Mouse (Mus musculus) intestine, embryonic 15.5 days (tissue): ENCODE results near the gene 9330182O14Rik. TPM values are rescaled to one million over a fixed set of nuclear protein-coding genes. Genes with fewer than 3 reads are reported as not detected.
A peak's percentile ranks its signal among the peaks of the same experiment; 100 is the strongest.

Source experiments
- ATAC-seq: fragments of 200-750 bp; cut with Nextera tagmentation; 2 replicates; pipeline ENCODE4 v1.8.0; 2017; ENCODE audit warnings: moderate TSS enrichment, moderate library complexity
- H3K27ac ChIP-seq: fragments of 300-500 bp; sonication (generic); 2 replicates; pipeline ENCODE4 v1.5.1; 2015; ENCODE audit warnings: mild to moderate bottlenecking, inconsistent platforms
- H3K27me3 ChIP-seq: fragments of 300-500 bp; sonication (generic); replicated peaks from 2 replicates; pipeline ENCODE4 v1.6.1; 2015; ENCODE audit warnings: inconsistent platforms
- H3K36me3 ChIP-seq: fragments of 300-500 bp; sonication (generic); 2 replicates; pipeline ENCODE4 v1.6.1; 2015; ENCODE audit warnings: inconsistent platforms
- H3K4me1 ChIP-seq: fragments of 300-500 bp; sonication (generic); replicated peaks from 2 replicates; pipeline ENCODE4 v1.6.1; 2015; ENCODE audit warnings: inconsistent platforms
- H3K4me2 ChIP-seq: fragments of 300-500 bp; sonication (generic); replicated peaks from 2 replicates; pipeline ENCODE4 v1.6.1; 2015; ENCODE audit warnings: mild to moderate bottlenecking, inconsistent platforms
- H3K4me3 ChIP-seq: fragments of 300-500 bp; sonication (generic); replicated peaks from 2 replicates; pipeline ENCODE4 v1.5.1; 2015; ENCODE audit warnings: inconsistent platforms
- H3K9ac ChIP-seq: fragments of 300-500 bp; sonication (generic); 2 replicates; pipeline ENCODE4 v1.6.1; 2015; ENCODE audit warnings: inconsistent platforms
- H3K9me3 ChIP-seq: fragments of 300-500 bp; sonication (generic); 2 replicates; pipeline ENCODE4 v1.6.1; 2016; ENCODE audit warnings: inconsistent platforms
- WGBS: fragments of 180-500 bp; shearing (Covaris S2); methylation state at CpG from one replicate; pipeline ENCODE4 v1.1.7; 2015; 5-methylcytosine and 5-hydroxymethylcytosine counted together
- polyA plus RNA-seq: library from polyadenylated mRNA; unstranded; fragments of >200 nt; fragmentation: Nextera tagmentation; extraction: Ambion mirVana; gene quantifications from 2 replicates; pipeline ENCODE4 v1.2.1, GENCODE M21; 2015

9330182O14Rik gene
- not detected in 2 replicates for polyA plus RNA-seq

GRCm38 (mm10) chr15:40134152-40134792, at the start of gene 9330182O14Rik:
Gene 9330182O14Rik (plus strand): TSS chr15:40134365.
- Histone ChIP-seq H3K4me3 (no peak within 1 kb of the TSS), H3K9ac (no peak within 1 kb of the TSS), H3K27me3 (no peaks in the 10 kb centered on the region), H3K9me3 (no peaks in the 10 kb centered on the region), H3K27ac (no peak within 1 kb of the TSS), H3K36me3 (no peaks in the 10 kb centered on the region), H3K4me2 (no peak within 1 kb of the TSS), H3K4me1 (no peaks in the 10 kb centered on the region)
- no peak for ATAC-seq
- WGBS: 49% methylated on average over 10 of the region's 10 CpGs

DNA sequence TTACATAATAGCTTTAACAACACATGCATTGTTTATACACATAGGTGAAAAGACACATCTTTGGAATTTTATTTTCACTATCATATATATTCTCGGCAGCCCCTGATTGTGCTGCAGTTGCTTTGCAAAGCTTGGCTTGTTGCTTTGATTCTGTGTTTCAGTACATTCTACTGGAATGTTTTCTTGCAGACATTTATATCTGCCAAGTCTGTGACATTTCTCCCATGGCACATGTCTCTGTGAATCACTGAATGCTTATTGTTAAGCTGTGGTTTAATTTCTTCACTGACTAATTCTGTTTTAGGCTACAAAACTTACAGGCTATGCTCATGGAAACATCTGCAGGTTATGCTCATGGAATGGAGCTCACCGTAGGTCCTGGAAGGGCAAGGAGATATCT, 30.9 kb upstream of the 9330182O14Rik start:
- Histone ChIP-seq H3K27ac (no peak overlapping the region), H3K9ac (no peak overlapping the region), H3K4me1 (no peaks in the 10 kb centered on the region), H3K36me3 (no peaks in the 10 kb centered on the region), H3K4me3 (no peak overlapping the region), H3K4me2 (no peak overlapping the region), H3K27me3 (no peaks in the 10 kb centered on the region), H3K9me3 (no peaks in the 10 kb centered on the region)
- WGBS: 87% methylated on average over 2 of the region's 2 CpGs
- ATAC-seq: no peak

DNA sequence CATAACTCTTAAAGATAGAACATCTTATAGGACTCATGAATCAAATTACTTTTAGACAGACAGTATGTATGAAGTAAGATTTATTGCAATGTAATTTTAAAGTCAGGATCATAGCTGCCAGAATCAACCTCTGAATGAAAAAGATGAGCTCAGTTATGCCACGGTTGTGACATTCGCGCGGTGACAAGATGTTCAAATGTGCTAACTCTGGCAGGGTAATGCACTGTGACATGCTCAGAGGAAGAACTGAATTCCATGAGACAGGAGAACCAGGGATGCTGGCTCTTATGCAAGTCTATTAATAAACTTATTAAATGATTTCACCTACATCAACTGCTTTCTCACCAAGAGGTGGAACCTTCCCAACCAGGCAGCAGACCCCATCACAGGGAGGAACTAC, 28.5 kb upstream of the 9330182O14Rik start:
- ATAC-seq: no peak
- WGBS: 91% methylated on average over 4 of the region's 4 CpGs
- Histone ChIP-seq H3K27ac (no peak overlapping the region), H3K9me3 (no peaks in the 10 kb centered on the region), H3K9ac (no peak overlapping the region), H3K36me3 (no peaks in the 10 kb centered on the region), H3K4me1 (no peaks in the 10 kb centered on the region), H3K27me3 (no peaks in the 10 kb centered on the region), H3K4me3 (no peak overlapping the region), H3K4me2 (no peak overlapping the region)

GRCm38 (mm10) chr15:40113888-40114576, 20.1 kb upstream of the 9330182O14Rik start:
- Histone ChIP-seq H3K36me3 (no peaks in the 10 kb centered on the region), H3K9ac (no peak overlapping the region), H3K9me3 (no peaks in the 10 kb centered on the region), H3K4me3 (no peak overlapping the region), H3K4me1 (no peaks in the 10 kb centered on the region), H3K27ac (no peak overlapping the region), H3K27me3 (no peaks in the 10 kb centered on the region), H3K4me2 (no peak overlapping the region)
- WGBS: 49% methylated on average over 17 of the region's 18 CpGs
- no peak for ATAC-seq

DNA sequence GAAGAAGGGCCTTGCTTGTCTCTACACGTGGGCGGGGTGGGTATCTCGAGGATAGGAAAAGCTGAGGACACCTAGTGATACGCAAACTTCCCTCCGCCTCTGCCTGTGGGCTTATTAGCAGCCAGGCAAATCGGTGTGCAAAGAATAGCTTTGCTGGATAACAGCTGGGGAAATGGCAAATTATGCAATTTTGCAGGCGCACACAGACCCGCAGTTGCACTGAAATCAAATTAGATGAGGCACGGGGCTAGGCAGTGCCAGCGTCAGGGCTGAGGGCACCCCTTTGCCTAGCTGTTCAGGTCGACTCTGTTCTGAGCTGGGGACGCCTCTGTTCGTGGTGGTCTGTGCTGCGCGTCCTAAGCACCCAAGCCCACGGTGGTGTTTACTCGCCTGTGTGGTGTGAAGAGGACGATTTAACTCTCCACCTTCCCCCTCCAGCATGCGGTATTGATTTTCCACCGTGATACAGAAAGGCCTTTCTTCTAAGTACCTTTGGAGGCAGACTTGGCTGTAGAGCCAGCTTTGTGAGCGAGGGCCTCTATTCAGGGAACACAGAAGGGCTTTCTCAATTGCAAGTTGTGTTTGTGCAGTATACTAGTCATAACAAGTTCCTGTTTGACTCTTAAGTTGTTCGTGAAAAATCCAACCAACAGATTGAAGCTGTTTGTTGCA, 19.4 kb upstream of the 9330182O14Rik start:
- ATAC-seq: 0 out of 2 replicates have a peak, but pooled peaks have one; percentile 31
- Histone ChIP-seq H3K9ac (no peak overlapping the region), H3K36me3 (no peaks in the 10 kb centered on the region), H3K9me3 (no peaks in the 10 kb centered on the region), H3K4me2 (peak overlapping the region; percentile 24), H3K4me3 (no peak overlapping the region), H3K27ac (no peak overlapping the region), H3K4me1 (no peaks in the 10 kb centered on the region), H3K27me3 (no peaks in the 10 kb centered on the region)
- WGBS: 46% methylated on average over 22 of the region's 22 CpGs

GRCm38 (mm10) chr15:40116396-40116795, 17.8 kb upstream of the 9330182O14Rik start:
- Histone ChIP-seq H3K9ac (no peak overlapping the region), H3K4me3 (no peak overlapping the region), H3K36me3 (no peaks in the 10 kb centered on the region), H3K4me2 (no peak overlapping the region), H3K27ac (no peak overlapping the region), H3K4me1 (no peaks in the 10 kb centered on the region), H3K9me3 (no peaks in the 10 kb centered on the region), H3K27me3 (no peaks in the 10 kb centered on the region)
- WGBS: 80% methylated on average over 3 of the region's 3 CpGs
- no peak for ATAC-seq

DNA sequence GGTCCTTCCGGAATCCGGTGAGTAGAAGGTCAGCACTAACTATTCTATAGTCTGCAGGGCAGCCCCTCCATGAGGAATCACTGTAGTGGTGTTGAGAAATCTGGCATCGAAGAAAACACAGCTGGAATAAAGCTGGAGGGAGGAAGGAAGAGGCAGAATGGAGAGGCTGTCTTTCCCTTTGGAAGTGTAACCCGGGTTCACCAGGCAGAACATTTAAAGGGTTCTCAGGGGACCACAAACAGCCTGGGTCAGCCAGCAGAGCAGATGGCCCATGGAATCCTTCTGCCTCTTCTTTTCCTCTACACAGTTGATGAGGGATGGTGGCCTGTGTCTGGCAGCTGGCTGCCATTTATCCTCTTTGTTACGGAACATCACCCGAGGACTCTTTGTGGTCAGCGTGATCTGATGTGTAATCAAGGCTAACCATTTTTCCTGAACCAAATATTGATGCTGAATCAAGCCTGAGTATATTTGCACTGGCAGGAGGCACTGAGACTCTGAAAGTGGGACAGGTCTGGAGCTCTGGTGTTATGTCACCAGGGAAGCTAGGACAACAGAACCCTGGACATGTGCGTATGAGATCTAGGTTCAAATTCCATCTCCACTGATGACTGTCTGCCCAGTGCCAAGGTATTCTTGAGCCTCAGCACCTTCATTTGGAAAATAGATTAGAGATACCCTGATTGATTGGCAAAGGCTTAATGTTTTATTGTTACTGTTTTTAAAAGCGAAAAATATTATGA, 9.8 kb upstream of the 9330182O14Rik start:
- no peak overlapping the region for H3K9ac ChIP-seq
- H3K36me3 ChIP-seq: no peaks in the 10 kb centered on the region
- no peak overlapping the region for H3K4me2 ChIP-seq
- ATAC-seq: no peak
- H3K27me3 ChIP-seq: no peaks in the 10 kb centered on the region
- no peaks in the 10 kb centered on the region for H3K9me3 ChIP-seq
- H3K4me1 ChIP-seq: no peaks in the 10 kb centered on the region
- 73% methylated on average over 9 of the region's 9 CpGs for WGBS
- H3K4me3 ChIP-seq: no peak overlapping the region
- no peak overlapping the region for H3K27ac ChIP-seq

- no peaks in the 10 kb centered on the region for H3K9me3 ChIP-seq
- no peak overlapping the region for H3K4me3 ChIP-seq
- H3K36me3 ChIP-seq: no peaks in the 10 kb centered on the region
- H3K27me3 ChIP-seq: no peaks in the 10 kb centered on the region
- ATAC-seq: no peak
- 52% methylated on average over 5 of the region's 5 CpGs for WGBS
- H3K9ac ChIP-seq: no peak overlapping the region
- no peaks in the 10 kb centered on the region for H3K4me1 ChIP-seq
- H3K4me2 ChIP-seq: no peak overlapping the region
- no peak overlapping the region for H3K27ac ChIP-seq
These were observed 4.7 kb upstream of the 9330182O14Rik start for GRCm38 (mm10) chr15:40129496-40129895.

DNA sequence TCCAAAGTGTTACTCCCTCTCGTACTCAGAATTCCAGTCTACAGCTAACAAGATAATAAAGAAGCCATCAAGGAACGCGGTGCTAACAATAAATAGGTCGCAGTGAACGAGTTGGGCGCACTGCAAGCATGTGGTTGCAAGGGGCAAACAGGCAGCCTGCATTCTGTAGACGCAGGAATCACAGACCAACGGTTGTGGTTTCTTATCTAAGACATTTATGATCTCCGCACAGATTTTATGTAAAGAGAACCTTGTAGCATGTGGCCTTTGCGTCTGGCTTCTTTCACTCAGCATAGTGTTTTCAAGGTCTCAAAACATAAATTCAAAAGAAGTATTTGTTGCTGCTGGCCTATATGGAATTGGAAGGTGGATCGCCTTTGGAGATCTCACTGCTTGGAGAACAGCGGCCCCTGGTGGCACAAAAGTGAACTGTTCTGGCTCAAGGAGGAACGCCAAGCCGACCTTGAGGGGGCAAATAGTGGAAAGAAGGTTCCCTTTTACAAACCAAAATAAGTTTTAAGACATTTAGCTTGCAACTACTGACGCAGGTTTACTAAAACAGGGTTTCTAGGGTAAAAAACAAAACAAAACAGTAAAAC, 3.2 kb upstream of the 9330182O14Rik start:
- Histone ChIP-seq H3K4me3 (no peak overlapping the region), H3K9me3 (no peaks in the 10 kb centered on the region), H3K36me3 (no peaks in the 10 kb centered on the region), H3K4me1 (no peaks in the 10 kb centered on the region), H3K9ac (no peak overlapping the region), H3K4me2 (no peak overlapping the region), H3K27ac (no peak overlapping the region), H3K27me3 (no peaks in the 10 kb centered on the region)
- no peak for ATAC-seq
- WGBS: 23% methylated on average over 15 of the region's 15 CpGs

DNA sequence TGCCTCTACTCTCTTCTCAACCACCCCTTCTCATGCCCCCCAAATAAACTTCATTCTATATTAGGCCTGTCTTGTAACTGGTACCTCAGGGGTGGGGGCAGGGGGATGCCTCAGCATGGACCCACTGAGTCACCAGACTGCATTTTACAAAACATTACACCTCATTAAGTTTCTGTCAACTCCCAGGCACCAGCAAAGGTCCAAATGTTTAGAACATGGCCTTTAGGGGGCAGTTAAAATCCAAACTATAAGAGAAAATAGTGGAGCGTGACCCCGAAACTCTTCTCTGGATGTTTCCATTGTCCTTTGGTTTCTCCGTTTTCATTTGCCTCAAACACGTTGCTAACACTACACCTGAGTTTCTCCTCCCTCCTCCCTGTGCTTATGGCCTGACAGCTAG, 1.8 kb upstream of the 9330182O14Rik start:
- WGBS: 81% methylated on average over 4 of the region's 4 CpGs
- no peaks in the 10 kb centered on the region for H3K27me3 ChIP-seq
- no peaks in the 10 kb centered on the region for H3K4me1 ChIP-seq
- ATAC-seq: no peak
- no peak overlapping the region for H3K4me2 ChIP-seq
- H3K27ac ChIP-seq: no peak overlapping the region
- H3K9ac ChIP-seq: no peak overlapping the region
- no peaks in the 10 kb centered on the region for H3K9me3 ChIP-seq
- H3K36me3 ChIP-seq: no peaks in the 10 kb centered on the region
- no peak overlapping the region for H3K4me3 ChIP-seq

DNA sequence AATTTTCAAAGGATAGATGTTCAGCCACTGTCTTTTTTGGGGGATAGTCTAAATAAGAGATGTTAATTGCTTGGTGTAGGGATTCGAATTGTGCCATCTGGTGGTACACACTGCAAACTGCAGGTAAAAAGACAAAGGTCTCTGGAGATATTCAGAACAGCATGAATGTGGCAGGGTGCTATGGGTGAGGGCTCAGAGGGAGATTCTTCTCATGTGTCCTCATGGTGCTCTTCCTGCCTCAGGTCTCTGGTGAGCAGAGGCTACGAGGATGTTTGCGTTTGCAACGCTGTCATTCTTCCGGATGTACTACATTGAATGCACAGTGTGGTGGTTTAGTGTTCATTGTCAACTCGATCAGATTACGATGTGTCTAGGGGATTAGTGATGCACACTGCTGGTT, 10.1 kb downstream of the 9330182O14Rik start:
- H3K27ac ChIP-seq: no peak overlapping the region
- H3K4me2 ChIP-seq: no peak overlapping the region
- no peaks in the 10 kb centered on the region for H3K36me3 ChIP-seq
- no peak overlapping the region for H3K9ac ChIP-seq
- ATAC-seq: no peak
- WGBS: 56% methylated on average over 7 of the region's 7 CpGs
- no peaks in the 10 kb centered on the region for H3K9me3 ChIP-seq
- no peak overlapping the region for H3K4me3 ChIP-seq
- H3K27me3 ChIP-seq: no peaks in the 10 kb centered on the region
- H3K4me1 ChIP-seq: no peaks in the 10 kb centered on the region

DNA sequence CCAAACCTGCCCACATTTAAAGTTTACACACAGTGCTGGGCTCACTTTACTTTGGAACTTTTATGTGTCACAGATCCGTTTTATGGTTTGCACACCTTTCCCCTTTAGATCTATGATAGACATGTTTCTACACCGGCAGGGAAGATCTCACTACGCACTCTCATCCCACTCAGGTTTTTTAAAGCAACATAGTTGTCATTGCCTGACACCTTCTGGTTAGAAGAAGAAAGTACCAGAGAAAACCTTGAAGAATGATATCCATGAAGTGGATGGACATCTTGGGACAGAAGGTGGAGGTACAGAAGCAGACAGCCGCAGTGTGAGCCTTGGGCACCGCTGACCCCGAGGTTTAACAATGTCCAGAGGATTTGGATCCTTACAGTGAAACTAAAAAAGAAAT, 23.5 kb downstream of the 9330182O14Rik start:
- Histone ChIP-seq H3K4me1 (no peaks in the 10 kb centered on the region), H3K9me3 (no peaks in the 10 kb centered on the region), H3K4me3 (no peak overlapping the region), H3K9ac (no peak overlapping the region), H3K27me3 (no peaks in the 10 kb centered on the region), H3K4me2 (no peak overlapping the region), H3K36me3 (no peaks in the 10 kb centered on the region), H3K27ac (no peak overlapping the region)
- no peak for ATAC-seq
- 85% methylated on average over 6 of the region's 6 CpGs for WGBS
